Mouse (Mus musculus): ENCODE data around the gene Msantd1. TPM values are rescaled to one million over a fixed set of nuclear protein-coding genes. Genes with fewer than 3 reads are reported as not detected.
"Not testable (repeated sequence)": the region's sequence is repeated elsewhere in the genome, so short reads cannot be mapped to it uniquely, and the experiment has no call there.

Msantd1 gene
- 0.61 and 0.99 TPM in 2 replicates for polyA plus RNA-seq (2014; fragmentation: Nextera tagmentation; extraction: Ambion mirVana)

DNA sequence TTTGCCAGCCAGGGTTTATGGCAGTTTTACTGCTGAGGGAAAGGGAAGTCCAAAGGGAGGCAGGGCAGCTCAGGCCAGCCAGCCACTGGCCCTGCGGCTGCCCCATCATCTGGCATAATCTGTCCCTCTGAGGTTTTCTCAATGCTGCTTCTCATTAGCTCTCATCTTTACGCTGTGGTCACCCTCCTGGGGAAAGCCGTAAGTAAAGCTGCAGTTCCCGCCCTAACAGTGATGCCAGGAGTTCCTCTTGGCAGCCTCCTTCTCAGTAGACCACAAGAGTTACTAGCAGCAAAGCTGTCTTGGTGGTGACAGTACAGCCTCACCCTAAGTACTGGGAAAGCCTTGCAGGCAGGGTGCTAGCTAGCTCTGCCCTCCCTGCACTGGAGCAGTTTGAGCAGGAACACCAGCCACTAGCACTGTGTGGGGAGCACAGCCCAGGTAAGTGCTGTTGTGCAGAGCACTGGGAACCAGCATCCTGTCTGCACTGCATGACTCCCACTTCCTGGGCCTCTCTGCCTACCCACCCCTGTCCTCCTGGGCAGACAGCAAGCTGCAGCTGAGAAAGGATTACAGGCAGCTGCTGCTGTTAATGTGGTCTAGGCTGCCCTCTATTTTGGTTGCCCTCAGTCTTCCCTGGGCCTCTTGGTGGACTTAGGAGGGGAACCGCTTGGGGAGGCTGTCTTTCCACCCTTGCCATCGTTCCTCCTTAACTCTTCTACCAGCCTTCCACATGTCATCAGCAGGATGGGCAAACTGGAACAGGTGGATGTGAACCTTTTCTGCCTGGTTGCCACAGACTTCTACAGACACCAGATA is at the start of gene Msantd1:
Msantd1 (plus strand) TSS at position 103 of the 816 bp plus-strand sequence.
- no peaks in the 10 kb centered on the region for H3K27me3 ChIP-seq (ENCODE audit: control insufficient read depth, insufficient read depth, low read length)
- no peak within 1 kb of the TSS for H3K9ac ChIP-seq (ENCODE audit: low read length)
- no peaks in the 10 kb centered on the region for H3K9me3 ChIP-seq (ENCODE audit: control insufficient read depth, low read length)
- ATAC-seq (ENCODE audit: insufficient number of reproducible peaks, low FRiP score, low TSS enrichment, low read depth) (no peak), DNase-seq (ENCODE audit: low spot score) (no peak)
- H3K4me1 ChIP-seq (ENCODE audit: control insufficient read depth, insufficient read depth, low read length) = no peaks in the 10 kb centered on the region
- H3K4me3 ChIP-seq (ENCODE audit: low read depth, low read length) = no peak within 1 kb of the TSS
- WGBS = 78% methylated on average over 6 of the region's 6 CpGs
- peaks cover 20% of the 10 kb centered on the region; the same call in 1 of the 2 replicates for H3K36me3 ChIP-seq (ENCODE audit: control insufficient read depth, insufficient read depth, low read length)
- no peak within 1 kb of the TSS for H3K4me2 ChIP-seq (ENCODE audit: low read depth, severe bottlenecking)
- no peak within 1 kb of the TSS for H3K27ac ChIP-seq (replicated peaks; ENCODE audit: low read depth, low read length)

GRCm38 (mm10) chr5:34865367-34865766 is 42.4 kb upstream of the Msantd1 start:
- H3K4me2 ChIP-seq (ENCODE audit: low read depth, severe bottlenecking) = no peak overlapping the region
- ATAC-seq (ENCODE audit: insufficient number of reproducible peaks, low FRiP score, low TSS enrichment, low read depth) = no peak
- no peak overlapping the region for H3K27ac ChIP-seq (replicated peaks; ENCODE audit: low read depth, low read length)
- H3K9me3 ChIP-seq (ENCODE audit: control insufficient read depth, low read length) = no peaks in the 10 kb centered on the region
- H3K36me3 ChIP-seq (ENCODE audit: control insufficient read depth, insufficient read depth, low read length) = peaks cover 10% of the 10 kb centered on the region
- WGBS = 90% methylated on average over 5 of the region's 5 CpGs
- H3K27me3 ChIP-seq (ENCODE audit: control insufficient read depth, insufficient read depth, low read length) = no peaks in the 10 kb centered on the region
- H3K4me3 ChIP-seq (ENCODE audit: low read depth, low read length) = no peak overlapping the region
- no peaks in the 10 kb centered on the region for H3K4me1 ChIP-seq (ENCODE audit: control insufficient read depth, insufficient read depth, low read length)
- no peak for DNase-seq (ENCODE audit: low spot score)
- H3K9ac ChIP-seq (ENCODE audit: low read length) = no peak overlapping the region

GRCm38 (mm10) chr5:34880307-34880706 is 27.5 kb upstream of the Msantd1 start:
- H3K4me3 ChIP-seq (ENCODE audit: low read depth, low read length); H3K27ac ChIP-seq (replicated peaks; ENCODE audit: low read depth, low read length): not testable (repeated sequence)
- 92% methylated on average over 3 of the region's 3 CpGs for WGBS

DNA sequence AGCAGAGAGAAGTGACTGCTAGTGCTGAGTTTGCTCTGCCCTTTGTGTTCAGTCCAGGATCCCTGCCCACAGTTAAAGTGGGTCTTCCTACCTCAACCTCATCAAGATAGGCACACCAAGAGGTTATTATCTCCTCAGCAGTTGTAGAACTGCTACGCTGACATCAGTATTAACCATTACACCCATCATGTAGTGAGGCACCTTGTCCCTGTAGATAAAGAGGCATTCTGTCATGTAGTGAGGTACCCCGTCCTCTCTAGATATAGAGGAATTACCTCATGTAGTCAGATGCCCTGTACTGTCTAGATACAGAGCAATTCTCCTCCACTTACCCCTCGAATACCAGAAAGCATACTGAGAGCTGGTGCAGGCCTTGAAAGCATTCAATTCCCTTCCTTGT is 26.8 kb upstream of the Msantd1 start:
- ATAC-seq (ENCODE audit: insufficient number of reproducible peaks, low FRiP score, low TSS enrichment, low read depth) (no peak), DNase-seq (ENCODE audit: low spot score) (no peak)
- Histone ChIP-seq H3K4me2 (ENCODE audit: low read depth, severe bottlenecking) (no peak overlapping the region), H3K9me3 (ENCODE audit: control insufficient read depth, low read length) (no peaks in the 10 kb centered on the region), H3K4me1 (ENCODE audit: control insufficient read depth, insufficient read depth, low read length) (no peaks in the 10 kb centered on the region), H3K27me3 (ENCODE audit: control insufficient read depth, insufficient read depth, low read length) (no peaks in the 10 kb centered on the region), H3K36me3 (ENCODE audit: control insufficient read depth, insufficient read depth, low read length) (peaks cover 12% of the 10 kb centered on the region), H3K27ac (replicated peaks; ENCODE audit: low read depth, low read length) (no peak overlapping the region), H3K9ac (ENCODE audit: low read length) (no peak overlapping the region), H3K4me3 (ENCODE audit: low read depth, low read length) (no peak overlapping the region)
- WGBS = 91% methylated on average over 3 of the region's 3 CpGs

More at GRCm38 (mm10) chr5:34880307-34880706, 27.5 kb upstream of the Msantd1 start:
- not testable (repeated sequence) for H3K4me1 ChIP-seq (ENCODE audit: control insufficient read depth, insufficient read depth, low read length); ATAC-seq (ENCODE audit: insufficient number of reproducible peaks, low FRiP score, low TSS enrichment, low read depth); DNase-seq (ENCODE audit: low spot score); H3K9ac ChIP-seq (ENCODE audit: low read length); H3K4me2 ChIP-seq (ENCODE audit: low read depth, severe bottlenecking); H3K27me3 ChIP-seq (ENCODE audit: control insufficient read depth, insufficient read depth, low read length); H3K9me3 ChIP-seq (ENCODE audit: control insufficient read depth, low read length)
- peaks cover 12% of the 10 kb centered on the region for H3K36me3 ChIP-seq (ENCODE audit: control insufficient read depth, insufficient read depth, low read length)

- no peak overlapping the region for H3K9ac ChIP-seq (ENCODE audit: low read length)
- no peaks in the 10 kb centered on the region for H3K4me1 ChIP-seq (ENCODE audit: control insufficient read depth, insufficient read depth, low read length)
- H3K27ac ChIP-seq (replicated peaks; ENCODE audit: low read depth, low read length) = no peak overlapping the region
- WGBS = 85% methylated on average over 3 of the region's 3 CpGs
- no peak overlapping the region for H3K4me3 ChIP-seq (ENCODE audit: low read depth, low read length)
- ATAC-seq (ENCODE audit: insufficient number of reproducible peaks, low FRiP score, low TSS enrichment, low read depth) (no peak), DNase-seq (ENCODE audit: low spot score) (no peak)
- no peak overlapping the region for H3K4me2 ChIP-seq (ENCODE audit: low read depth, severe bottlenecking)
- no peaks in the 10 kb centered on the region for H3K27me3 ChIP-seq (ENCODE audit: control insufficient read depth, insufficient read depth, low read length)
- H3K36me3 ChIP-seq (ENCODE audit: control insufficient read depth, insufficient read depth, low read length) = peaks cover 7% of the 10 kb centered on the region
- H3K9me3 ChIP-seq (ENCODE audit: control insufficient read depth, low read length) = no peaks in the 10 kb centered on the region
These were observed 22.6 kb upstream of the Msantd1 start for GRCm38 (mm10) chr5:34885250-34885649.

DNA sequence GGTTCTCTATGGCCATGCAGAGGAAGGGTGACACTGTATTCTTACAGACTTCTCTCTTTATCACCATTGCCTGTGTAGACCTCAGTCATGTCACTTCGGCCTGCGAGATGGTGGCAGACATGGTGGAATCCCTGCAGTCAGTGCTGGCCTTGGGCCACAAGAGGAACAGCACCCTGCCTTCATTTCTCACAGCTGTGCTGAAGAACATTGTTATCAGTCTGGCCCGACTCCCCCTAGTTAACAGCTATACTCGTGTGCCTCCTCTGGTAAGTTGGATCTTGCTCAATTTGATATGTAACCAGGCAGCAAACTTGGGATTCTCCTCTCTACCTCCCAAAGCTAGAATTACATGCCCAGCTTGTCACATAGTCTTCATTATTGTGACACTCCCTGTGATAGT is 18.6 kb upstream of the Msantd1 start:
- ATAC-seq (ENCODE audit: insufficient number of reproducible peaks, low FRiP score, low TSS enrichment, low read depth) = no peak
- no peak for DNase-seq (ENCODE audit: low spot score)
- H3K27me3 ChIP-seq (ENCODE audit: control insufficient read depth, insufficient read depth, low read length) = no peaks in the 10 kb centered on the region
- WGBS = 94% methylated on average over 4 of the region's 4 CpGs
- H3K4me3 ChIP-seq (ENCODE audit: low read depth, low read length) = no peak overlapping the region
- H3K9me3 ChIP-seq (ENCODE audit: control insufficient read depth, low read length) = no peaks in the 10 kb centered on the region
- peaks cover 2% of the 10 kb centered on the region for H3K36me3 ChIP-seq (ENCODE audit: control insufficient read depth, insufficient read depth, low read length)
- H3K27ac ChIP-seq (replicated peaks; ENCODE audit: low read depth, low read length) = no peak overlapping the region
- no peaks in the 10 kb centered on the region for H3K4me1 ChIP-seq (ENCODE audit: control insufficient read depth, insufficient read depth, low read length)
- no peak overlapping the region for H3K9ac ChIP-seq (ENCODE audit: low read length)
- no peak overlapping the region for H3K4me2 ChIP-seq (ENCODE audit: low read depth, severe bottlenecking)

GRCm38 (mm10) chr5:34896697-34897453 is 10.9 kb upstream of the Msantd1 start:
- Histone ChIP-seq H3K36me3 (ENCODE audit: control insufficient read depth, insufficient read depth, low read length) (peaks cover 9% of the 10 kb centered on the region), H3K4me3 (ENCODE audit: low read depth, low read length) (no peak overlapping the region), H3K9ac (ENCODE audit: low read length) (no peak overlapping the region), H3K27me3 (ENCODE audit: control insufficient read depth, insufficient read depth, low read length) (no peaks in the 10 kb centered on the region), H3K9me3 (ENCODE audit: control insufficient read depth, low read length) (no peaks in the 10 kb centered on the region), H3K4me1 (ENCODE audit: control insufficient read depth, insufficient read depth, low read length) (no peaks in the 10 kb centered on the region), H3K27ac (replicated peaks; ENCODE audit: low read depth, low read length) (no peak overlapping the region), H3K4me2 (ENCODE audit: low read depth, severe bottlenecking) (no peak overlapping the region)
- DNase-seq (ENCODE audit: low spot score) = no peak
- 87% methylated on average over 3 of the region's 3 CpGs for WGBS
- no peak for ATAC-seq (ENCODE audit: insufficient number of reproducible peaks, low FRiP score, low TSS enrichment, low read depth)

GRCm38 (mm10) chr5:34899787-34900469 is 7.9 kb upstream of the Msantd1 start:
- DNase-seq (ENCODE audit: low spot score) = no peak
- H3K9ac ChIP-seq (ENCODE audit: low read length) = no peak overlapping the region
- no peaks in the 10 kb centered on the region for H3K27me3 ChIP-seq (ENCODE audit: control insufficient read depth, insufficient read depth, low read length)
- ATAC-seq (ENCODE audit: insufficient number of reproducible peaks, low FRiP score, low TSS enrichment, low read depth) = no peak
- H3K4me3 ChIP-seq (ENCODE audit: low read depth, low read length) = no peak overlapping the region
- no peak overlapping the region for H3K4me2 ChIP-seq (ENCODE audit: low read depth, severe bottlenecking)
- H3K36me3 ChIP-seq (ENCODE audit: control insufficient read depth, insufficient read depth, low read length) = peaks cover 13% of the 10 kb centered on the region; the same call in 1 of the 2 replicates
- WGBS = 95% methylated on average over 6 of the region's 6 CpGs
- H3K9me3 ChIP-seq (ENCODE audit: control insufficient read depth, low read length) = no peaks in the 10 kb centered on the region
- H3K4me1 ChIP-seq (ENCODE audit: control insufficient read depth, insufficient read depth, low read length) = no peaks in the 10 kb centered on the region
- H3K27ac ChIP-seq (replicated peaks; ENCODE audit: low read depth, low read length) = no peak overlapping the region

All from limb, embryonic 11.5 days (tissue).